Mouse (Mus musculus) C2C12 (cell line): ENCODE measurements around the gene Igfbp7.

Source experiments
- CEBPB ChIP-seq: IDR thresholded peaks from one replicate; pipeline ENCODE4 v1.6.1; 2011; ENCODE audit warnings: low read depth, mild to moderate bottlenecking, control low read depth, moderate library complexity
- CTCF ChIP-seq: IDR thresholded peaks from one replicate; pipeline ENCODE4 v1.5.1; 2011; ENCODE audit not compliant: control insufficient read depth, insufficient read depth, insufficient read length
- FOSL1 ChIP-seq: IDR thresholded peaks from one replicate; pipeline ENCODE4 v1.8.0; 2011; ENCODE audit warnings: mild to moderate bottlenecking, low read length; ENCODE audit not compliant: poor library complexity, insufficient read depth, severe bottlenecking
- MAX ChIP-seq: IDR thresholded peaks from one replicate; pipeline ENCODE4 v1.6.1; 2011; ENCODE audit warnings: mild to moderate bottlenecking, control low read depth
- MYOD1 ChIP-seq: IDR thresholded peaks from one replicate; pipeline ENCODE4 v1.6.1; 2011; ENCODE audit warnings: low read depth; ENCODE audit not compliant: control insufficient read depth, insufficient read length
- MYOG ChIP-seq: IDR thresholded peaks from one replicate; pipeline ENCODE4 v1.6.1; 2011; ENCODE audit not compliant: control insufficient read depth, insufficient read length; ENCODE audit errors: extremely low read depth
- USF1 ChIP-seq: IDR thresholded peaks from one replicate; pipeline ENCODE4 v1.6.1; 2011; ENCODE audit warnings: low read depth, mild to moderate bottlenecking, control low read depth, moderate library complexity

DNA sequence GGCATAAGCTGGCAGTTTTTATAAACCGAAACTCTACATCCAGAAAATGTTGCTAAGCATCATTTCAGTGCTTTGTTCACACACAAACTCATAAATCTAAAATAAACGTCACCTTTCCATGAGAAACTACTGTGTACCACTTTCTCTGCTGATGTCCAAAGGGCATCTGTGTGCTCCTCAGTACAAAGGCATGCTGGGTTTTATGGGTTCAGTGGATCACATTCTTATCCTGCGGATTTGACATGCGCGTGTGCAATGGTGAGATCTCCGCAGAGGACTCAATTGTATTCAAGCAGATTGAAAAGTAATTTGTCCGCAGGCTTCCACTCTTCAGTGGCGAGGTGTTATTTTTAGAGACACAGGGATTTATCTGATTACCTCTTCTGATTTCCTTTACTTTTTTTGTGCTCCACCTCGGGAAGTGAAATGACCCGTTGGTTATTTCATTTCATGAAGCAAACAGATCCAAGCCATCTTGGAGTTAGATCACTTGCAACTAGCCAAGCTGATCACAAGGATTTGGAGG is 14.7 kb downstream of the Igfbp7 start:
- no peak for TF ChIP-seq FOSL1
- no peak for TF ChIP-seq MYOD1
- TF ChIP-seq CTCF, result no peak
- TF ChIP-seq USF1, result no peak
- TF ChIP-seq MYOG, result no peak
- TF ChIP-seq MAX, result no peak
- no peak for TF ChIP-seq CEBPB
